Comparison of ENCODE assay signal across 20 mouse cellular contexts in genomic region chr4:102514972-102515835, GRCm38 (mm10).
A peak's percentile ranks its signal among the peaks of the same experiment; 100 is the strongest.
DNase-seq lines count a peak whose midpoint lies in the region; ATAC-seq and TF ChIP-seq lines count a peak whose summit lies in the region.
"Had no signal": no experiment of that assay in that cellular context is flagged by ENCODE, and none has a peak within 500 bp of the region (broad histone marks: within the 10 kb centered on the region; RNA-seq: fewer than 3 reads in every experiment).

No protein-coding gene starts in this region.

- TF ChIP-seq POLR2A in bone marrow, adult 2 months (IDR thresholded peaks at IDR 0.05; ENCODE audit: borderline replicate concordance, control insufficient read depth, low read depth, low read length): no peak

- peaks cover 17% of the 10 kb centered on the region for H3K4me1 ChIP-seq in bone marrow, adult 2 months (ENCODE audit: control insufficient read depth, insufficient read depth, low read length)

- no peak for TF ChIP-seq CTCF in bone marrow, adult 2 months (IDR thresholded peaks at IDR 0.05; ENCODE audit: control insufficient read depth, insufficient read depth, low read length)
- TF ChIP-seq CTCF in gastrocnemius, adult 2 months (IDR thresholded peaks at IDR 0.05): no peak

- peak; percentile 52 for ATAC-seq in monocyte, adult 5-6 weeks (replicated peaks; ENCODE audit: insufficient number of reproducible peaks, low FRiP score, low TSS enrichment, poor library complexity, severe bottlenecking)
- ATAC-seq: CD4-positive, CD25-positive, alpha-beta regulatory T cell, adult 4 months; intestine, embryonic 15.5 days had no signal

- 24% methylated on average over 3 of the region's 3 CpGs for WGBS in bone marrow, adult 2 months

- peak; percentile 46 for DNase-seq in kidney, adult 9 months
- DNase-seq in kidney, postnatal 4 days: no peak
- peak; percentile 41 for DNase-seq in A20 (ENCODE audit: low read depth, low spot score)
- DNase-seq in gastrocnemius, adult 2 months: no peak
- DNase-seq in gastrocnemius, postnatal 4 days (ENCODE audit: low spot score in 2 of 2): no peak
- DNase-seq: adrenal gland, postnatal 36 days; cerebellum, adult 9-11 months; gastrocnemius, postnatal 14 days; heart, postnatal 10 days; right cerebral cortex, postnatal 25 days; thymus, adult 18-20 months had no signal

- intact Hi-C loops in gastrocnemius, adult 2 months (cut with DNase I): no loop called here

- peak overlapping the region; percentile 55; the same call in 1 of the 2 replicates for H3K27ac ChIP-seq in bone marrow, adult 2 months (ENCODE audit: control insufficient read depth, insufficient read depth, low read depth, low read length, poor library complexity)
- no peak overlapping the region for H3K27ac ChIP-seq in gastrocnemius, adult 2 months
- H3K27ac ChIP-seq: embryonic facial prominence, embryonic 15.5 days; hindbrain, embryonic 13.5 days; intestine, embryonic 15.5 days; limb, embryonic 15.5 days; lung, embryonic 15.5 days; neural tube, embryonic 13.5 days had no signal

- H3K4me3 ChIP-seq in bone marrow, adult 2 months (replicated peaks; ENCODE audit: control insufficient read depth, low read depth, low read length): no peak overlapping the region
- H3K4me3 ChIP-seq in gastrocnemius, adult 2 months: no peak overlapping the region
- H3K4me3 ChIP-seq: embryonic facial prominence, embryonic 15.5 days; hindbrain, embryonic 13.5 days; intestine, embryonic 15.5 days; limb, embryonic 15.5 days; lung, embryonic 15.5 days; neural tube, embryonic 13.5 days had no signal

Comparison
In these comparisons a context has a peak if more than half of its experiments do, and no peak if none do; other contexts are left out.
1. DNase-seq: peak in kidney, adult 9 months (single experiment) and A20 (single experiment); none in kidney, postnatal 4 days (0 of 2), gastrocnemius, adult 2 months (single experiment) and gastrocnemius, postnatal 4 days (0 of 2).